Mouse (Mus musculus): ENCODE results near the gene Prpf38b.

DNA sequence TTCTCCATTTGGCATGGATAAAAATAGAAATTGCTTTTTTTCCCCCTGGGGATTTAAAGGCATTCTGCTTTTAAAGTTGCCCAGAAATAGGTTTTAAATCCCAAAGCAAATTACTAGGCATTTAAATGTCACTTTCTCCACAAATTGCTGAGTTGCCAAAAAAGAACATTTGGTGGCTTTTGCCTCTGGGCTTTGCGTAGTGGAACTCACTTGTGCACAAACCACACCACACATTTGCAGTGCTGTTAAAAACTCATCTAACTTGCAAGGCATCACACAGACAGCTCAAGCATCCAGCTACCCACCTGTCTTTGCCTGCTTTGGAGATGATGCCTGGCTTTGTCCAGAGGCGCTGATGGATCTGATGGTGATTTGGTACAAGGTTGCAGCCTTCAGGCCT lies 28.5 kb downstream of the Prpf38b start:
- TF ChIP-seq CTCF (IDR thresholded peaks at IDR 0.05) (no peak), EP300 (IDR thresholded peaks at IDR 0.05) (no peak)

Data from lung, postnatal 0 days (tissue).